Mouse (Mus musculus) layer of hippocampus, adult 9-10 months (tissue): ENCODE data around the gene Zscan20.
"Not testable (repeated sequence)": the region's sequence is repeated elsewhere in the genome, so short reads cannot be mapped to it uniquely, and the experiment has no call there.

Source experiments
- DNase-seq: peaks from one replicate; pipeline ENCODE4 v3.0.0; 2022; ENCODE audit warnings: low spot score

Gene Zscan20

DNA sequence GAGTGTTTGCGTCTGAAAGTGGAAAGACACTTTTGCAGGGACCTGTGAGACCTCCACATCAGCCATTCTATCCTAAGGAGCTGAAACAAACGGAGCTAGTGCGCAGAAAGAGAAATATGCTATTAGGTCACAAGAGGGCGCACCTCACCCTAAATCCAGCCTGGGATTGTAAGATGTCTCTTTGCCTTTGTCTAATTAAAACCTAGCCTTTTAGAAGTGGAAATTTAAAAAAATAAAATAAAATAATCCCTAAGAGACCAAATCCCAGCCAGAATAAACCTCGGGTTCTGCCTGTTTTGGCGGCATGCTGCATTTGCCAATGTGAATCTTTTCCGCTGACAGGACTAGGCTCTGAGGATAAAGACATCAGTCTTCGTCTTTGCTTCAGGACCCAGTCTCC lies 3.4 kb upstream of the Zscan20 start:
- no peak for DNase-seq

DNA sequence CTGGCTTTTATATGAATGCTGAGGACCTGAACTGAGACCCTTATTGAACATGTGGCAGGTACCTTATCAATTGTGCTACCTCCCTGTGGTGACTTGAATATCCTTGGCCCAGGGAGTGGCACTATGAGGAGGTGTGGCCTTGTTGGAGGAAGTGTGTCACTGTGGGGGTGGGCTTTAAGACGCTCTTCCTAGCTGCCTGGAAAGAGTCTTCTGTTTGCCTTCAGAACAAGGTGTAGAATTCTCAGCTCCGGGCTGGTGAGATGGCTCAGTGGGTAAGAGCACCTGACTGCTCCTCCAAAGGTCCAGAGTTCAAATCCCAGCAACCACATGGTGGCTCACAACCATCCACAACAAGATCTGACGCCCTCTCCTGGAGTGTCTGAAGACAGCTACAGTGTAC lies 1.8 kb upstream of the Zscan20 start:
- DNase-seq, result not testable (repeated sequence)

DNA sequence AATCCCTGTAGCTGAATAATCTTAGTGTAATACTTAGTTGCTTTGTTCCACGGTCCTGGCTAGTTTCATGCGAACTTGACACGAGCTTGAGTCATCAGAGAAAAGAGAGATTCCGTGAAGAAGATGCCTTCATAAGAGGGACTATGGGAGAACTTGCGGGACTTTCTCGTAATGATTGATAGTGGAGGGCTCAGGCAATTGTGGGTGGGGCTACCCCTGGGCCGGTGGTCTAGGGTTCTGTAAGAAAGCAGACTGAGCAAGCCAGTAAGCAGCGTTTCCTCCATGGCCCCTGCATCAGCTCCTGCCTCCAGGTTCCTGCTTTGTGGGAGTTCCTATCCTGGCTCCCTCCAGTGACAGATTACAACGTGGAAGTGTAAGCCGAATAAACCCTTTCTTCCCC lies 808 bp upstream of the Zscan20 start:
- DNase-seq, result no peak

DNA sequence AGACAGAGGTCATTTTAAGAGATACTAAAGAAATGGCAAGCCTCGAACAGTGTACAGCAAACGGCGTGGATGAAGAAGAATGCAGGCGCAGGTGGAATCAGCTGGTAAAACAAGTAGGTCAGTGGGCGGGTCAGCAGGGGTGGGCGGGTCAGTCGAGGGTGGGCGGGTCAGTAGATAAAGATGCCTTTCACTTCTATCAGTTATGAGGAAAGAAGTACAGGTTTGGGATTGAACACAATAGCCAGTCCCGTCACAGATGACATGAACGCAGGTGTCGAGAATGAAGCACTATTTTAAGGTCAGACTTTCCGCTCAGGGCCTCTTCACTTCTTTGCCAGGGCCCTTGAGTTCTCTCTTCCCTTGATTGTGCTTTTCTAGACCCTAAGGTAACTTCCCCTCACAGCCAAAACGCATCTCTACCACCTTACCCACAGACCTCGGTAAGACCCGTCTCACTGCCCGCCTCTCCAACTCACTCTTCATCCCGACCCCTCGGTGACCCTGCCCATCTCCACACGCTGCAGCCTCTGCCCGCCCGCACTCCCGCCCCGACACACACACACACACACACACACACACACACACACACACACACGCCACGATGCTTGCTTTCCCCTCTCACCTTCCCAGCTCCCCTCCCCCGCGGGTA lies 498 bp downstream of the Zscan20 start:
- DNase-seq, result no peak

DNA sequence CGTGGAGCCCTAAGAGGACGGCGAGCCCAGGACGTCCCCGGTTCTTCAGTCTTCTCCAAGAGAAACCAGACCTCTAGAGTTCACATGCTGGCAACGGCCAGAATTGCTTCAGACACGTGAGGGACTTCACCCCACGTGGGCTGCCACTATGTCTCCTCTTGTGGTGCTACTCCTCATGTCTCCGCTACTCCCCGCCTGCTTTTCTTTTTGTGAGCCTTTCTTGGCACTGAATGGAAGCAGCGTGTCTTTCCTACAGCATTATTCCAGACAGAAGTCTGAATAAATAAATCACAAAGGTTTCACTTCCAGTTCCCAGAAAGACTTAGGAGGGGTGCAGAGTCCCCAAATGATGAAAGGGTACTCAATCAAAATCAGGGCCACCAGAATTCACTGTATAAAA lies 2.2 kb downstream of the Zscan20 start:
- DNase-seq, result no peak

DNA sequence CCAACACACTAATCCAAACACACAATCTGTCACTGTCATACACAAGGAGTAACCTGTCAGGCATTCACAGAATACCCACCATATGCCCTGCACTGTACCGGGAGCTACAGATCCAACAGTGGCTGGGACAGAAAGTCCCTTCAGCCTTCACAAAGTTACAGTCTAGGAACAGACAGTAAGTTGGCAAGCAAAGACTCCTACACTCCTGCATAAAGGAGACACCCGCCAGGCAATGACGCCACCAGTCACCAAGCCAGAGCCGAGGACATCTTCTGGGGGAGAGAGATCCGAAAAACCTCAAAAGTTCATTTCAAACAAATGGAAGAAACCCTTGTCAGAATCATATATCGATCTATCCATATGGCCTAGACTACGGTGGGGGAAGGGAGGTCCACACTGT lies 3.3 kb downstream of the Zscan20 start:
- DNase-seq, result no peak

DNA sequence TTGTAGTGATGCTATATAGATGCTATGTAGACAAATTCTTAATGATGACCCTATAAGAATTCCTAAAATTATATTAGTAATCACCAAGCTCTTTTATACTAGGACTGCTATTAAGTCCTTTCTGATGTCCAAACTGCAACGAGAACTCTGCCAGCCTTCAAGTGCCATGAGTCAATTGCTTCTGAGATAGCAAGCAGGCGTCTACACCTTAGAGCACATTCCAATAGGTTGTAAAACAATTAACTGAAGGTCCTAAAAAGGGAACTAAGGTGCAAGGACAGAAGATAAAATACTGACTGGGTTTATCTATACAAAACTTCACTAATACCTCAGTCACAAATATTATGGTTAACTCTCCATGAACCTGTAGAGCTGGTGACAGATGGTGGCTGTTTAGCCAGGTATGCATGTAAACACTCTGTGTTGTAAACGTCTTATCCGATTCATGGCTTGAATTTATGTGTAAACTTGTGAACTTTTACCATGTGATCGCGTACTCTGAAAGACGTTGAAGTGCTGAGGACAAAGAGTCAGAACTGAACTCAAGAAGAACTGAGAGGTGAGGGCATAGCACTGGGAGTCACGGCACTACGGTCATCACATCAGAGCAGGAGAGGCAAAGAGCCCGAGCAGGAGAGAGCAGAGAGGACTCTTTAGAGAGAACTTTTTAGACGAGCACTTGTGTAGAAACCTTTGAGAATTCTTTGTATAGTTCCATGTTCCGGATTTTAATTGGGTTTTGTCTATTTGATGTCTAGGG lies 11.9 kb downstream of the Zscan20 start:
- DNase-seq, result no peak

DNA sequence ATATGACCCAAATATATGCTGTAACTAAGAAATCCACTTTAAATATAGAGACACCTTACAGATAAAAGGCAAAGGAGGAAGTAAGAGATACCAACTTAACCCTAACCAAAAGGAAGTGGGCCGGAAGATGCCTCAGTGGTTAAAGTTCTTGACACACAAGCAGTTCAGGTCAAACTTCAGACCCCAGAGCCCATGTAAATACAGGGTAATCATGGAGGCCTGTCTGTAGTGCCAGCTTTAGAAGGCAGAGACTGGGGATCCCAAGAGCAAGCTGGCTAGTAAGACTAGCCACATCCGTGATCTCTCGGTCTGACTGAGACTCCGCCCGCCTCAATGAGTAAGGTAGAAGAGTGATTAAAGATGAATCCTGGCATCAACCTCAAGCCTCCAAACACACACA lies 15.8 kb downstream of the Zscan20 start:
- DNase-seq, result no peak

DNA sequence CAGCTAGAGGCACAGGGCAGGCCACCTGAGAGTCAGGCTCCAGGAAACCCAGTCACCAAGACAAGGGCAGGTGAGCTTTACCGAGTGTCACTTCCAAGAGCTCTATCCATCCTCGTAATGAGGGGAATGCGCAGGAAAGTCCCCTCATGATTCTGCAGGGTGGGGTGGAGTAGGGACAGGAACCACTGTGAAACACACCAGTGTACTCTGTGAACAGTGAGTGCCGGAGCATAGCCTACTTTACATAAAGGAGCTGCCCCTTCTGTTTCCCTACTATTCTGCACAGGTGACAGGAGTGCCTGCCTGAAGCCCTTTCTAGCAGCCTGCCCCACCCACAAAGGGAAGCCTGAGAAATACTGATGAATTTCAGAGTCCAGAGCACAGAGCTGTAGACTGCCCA lies 16.6 kb downstream of the Zscan20 start:
- no peak for DNase-seq

DNA sequence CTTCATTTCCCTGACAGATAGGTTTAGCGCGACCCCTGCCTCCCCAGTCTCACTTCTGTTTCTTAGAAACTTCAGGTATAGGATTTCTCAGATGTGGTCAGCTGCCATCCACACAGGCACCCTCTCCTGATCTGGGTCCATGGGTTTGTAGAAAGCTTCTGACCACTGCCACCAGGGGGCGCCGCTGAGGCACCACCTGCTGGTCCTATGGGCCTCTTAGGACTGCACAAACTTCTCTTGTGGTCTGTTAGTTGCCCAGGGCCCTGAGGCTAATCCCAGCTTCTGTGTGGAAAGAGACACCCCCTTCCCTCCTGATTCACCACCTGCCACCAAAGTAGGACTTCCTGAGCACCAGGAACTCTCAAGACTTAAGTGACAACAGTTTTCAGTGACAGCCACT lies 30.7 kb downstream of the Zscan20 start:
- no peak for DNase-seq

DNA sequence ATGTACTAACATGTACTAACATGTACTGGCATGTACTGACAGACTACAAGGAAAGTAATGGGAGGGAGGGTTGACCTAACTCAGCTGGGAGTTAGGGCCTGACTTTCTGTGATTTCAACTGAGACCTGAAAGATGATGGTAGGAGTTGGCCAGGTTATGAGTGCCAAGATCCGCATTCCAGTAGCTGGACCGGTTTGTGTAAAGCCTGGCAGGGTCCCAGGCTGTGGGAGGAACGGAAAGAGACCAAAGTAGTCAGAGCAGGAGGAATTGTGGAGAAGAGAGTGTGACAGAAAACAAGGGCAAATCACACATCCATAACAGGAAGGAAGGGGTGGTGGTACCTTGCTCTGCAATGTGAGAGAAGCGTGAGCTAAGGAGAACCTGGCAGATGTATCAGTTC lies 34.1 kb downstream of the Zscan20 start:
- DNase-seq, result no peak

DNA sequence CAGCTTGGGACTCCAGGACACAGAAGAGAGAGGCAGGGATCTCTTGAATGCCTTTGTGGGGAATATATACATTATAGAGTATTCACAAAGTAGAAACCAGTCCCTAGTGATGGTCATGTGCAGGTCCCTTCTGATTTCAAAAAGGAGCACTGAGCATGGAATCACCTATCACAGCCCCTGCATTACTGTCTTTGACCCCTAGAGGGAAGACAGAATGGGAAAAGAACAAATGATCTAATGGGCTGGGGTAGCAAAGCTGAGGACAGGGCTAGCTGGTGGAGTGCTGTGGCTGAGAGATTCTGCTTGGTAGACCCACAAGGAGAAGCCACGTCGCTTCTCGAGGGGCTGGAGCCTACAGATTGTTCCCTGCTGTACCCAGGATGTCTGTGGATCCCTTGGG lies 49.6 kb downstream of the Zscan20 start:
- no peak for DNase-seq

DNA sequence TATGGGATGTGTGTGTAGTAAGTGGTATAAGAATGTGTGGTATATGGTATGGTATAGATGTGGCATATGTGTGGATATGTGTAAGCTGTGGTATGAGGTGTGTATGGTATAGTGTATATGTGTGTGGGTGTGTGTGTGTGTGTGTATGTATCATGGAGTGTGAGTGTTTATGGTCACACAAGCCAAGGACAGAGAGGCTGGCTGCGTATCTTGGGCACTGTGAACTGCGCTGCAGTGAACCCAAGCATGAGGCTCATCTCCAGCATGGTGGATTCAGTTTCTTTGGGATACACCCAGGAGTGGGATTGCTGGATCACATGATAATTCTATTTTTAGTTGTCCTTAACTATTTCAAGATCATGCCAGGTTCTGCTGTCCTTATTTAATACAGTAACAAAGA lies 55.7 kb downstream of the Zscan20 start:
- no peak for DNase-seq

DNA sequence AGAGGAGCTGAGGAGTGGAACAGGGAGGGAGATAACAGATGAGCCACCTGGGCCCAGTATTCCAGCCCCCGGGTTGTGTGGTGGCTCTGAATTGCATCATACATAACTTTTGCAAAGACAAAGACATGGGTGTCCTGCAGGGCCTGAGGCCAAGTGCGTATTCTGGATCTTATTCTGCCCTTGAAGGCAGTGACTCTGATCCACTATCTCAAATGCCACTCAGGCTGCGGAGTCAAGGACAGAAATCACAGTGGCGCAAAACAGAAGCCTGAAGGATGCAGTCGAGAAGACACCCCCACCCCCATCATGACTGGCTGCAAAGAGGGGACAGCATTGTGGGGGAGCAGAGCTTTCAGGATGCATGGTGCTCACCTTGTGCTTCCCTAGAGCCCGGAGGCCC lies 59.1 kb downstream of the Zscan20 start:
- no peak for DNase-seq

DNA sequence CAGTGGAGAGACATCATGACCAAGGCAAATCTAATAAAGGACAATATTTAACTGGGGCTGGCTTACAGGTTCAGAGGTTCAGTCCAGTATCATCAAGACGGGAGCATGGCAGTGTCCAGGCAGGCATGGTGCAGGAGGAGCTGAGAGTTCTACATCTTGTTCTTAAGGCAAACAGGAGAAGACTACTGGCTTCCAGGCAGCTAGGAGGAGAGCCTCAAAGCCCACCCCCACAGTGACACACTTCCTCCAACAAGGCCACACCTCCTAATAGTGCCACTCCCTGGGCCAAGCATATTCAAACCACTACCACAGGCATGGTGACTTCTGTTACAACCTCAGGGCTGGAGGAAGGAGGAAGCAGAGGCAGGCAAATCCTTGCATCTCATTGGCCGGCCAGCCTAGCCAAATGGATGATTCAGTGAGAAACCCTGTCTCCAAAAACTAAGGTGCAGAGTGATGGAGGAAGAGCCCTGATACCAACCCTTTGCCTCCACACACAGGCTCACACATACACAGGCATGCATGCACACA lies 65.9 kb downstream of the Zscan20 start:
- DNase-seq, result not testable (repeated sequence)

DNA sequence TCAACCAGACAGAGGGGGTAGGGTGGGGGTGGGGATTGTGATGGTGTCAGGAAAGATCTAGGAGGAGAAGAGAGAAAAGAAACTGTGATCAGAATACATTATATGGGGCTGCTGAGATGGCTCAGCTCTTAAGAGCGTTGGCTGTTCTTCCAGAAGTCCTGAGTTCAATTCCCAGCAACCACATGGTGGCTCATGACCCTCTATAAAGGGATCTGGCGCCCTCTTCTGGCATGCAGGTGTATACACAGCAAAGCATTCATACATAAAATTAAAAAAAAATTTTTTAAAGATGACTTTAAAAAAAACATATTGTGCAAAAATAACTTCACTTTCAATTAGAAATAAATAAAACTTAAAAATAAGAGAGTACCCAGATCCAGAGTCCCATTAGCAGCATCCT lies 66.5 kb downstream of the Zscan20 start:
- DNase-seq, result no peak
